Mouse (Mus musculus) limb, embryonic 15.5 days (tissue): ENCODE data around the gene Slc44a1. TPM values are rescaled to one million over a fixed set of nuclear protein-coding genes. Genes with fewer than 3 reads are reported as not detected.

Experiments used
- ATAC-seq: fragments of 200-750 bp; cut with Nextera tagmentation; 2 replicates; pipeline ENCODE4 v1.8.0; 2017; ENCODE audit warnings: low read depth, moderate TSS enrichment; ENCODE audit not compliant: insufficient number of reproducible peaks, low FRiP score, low TSS enrichment
- H3K27ac ChIP-seq: fragments of 300-500 bp; sonication (generic); 2 replicates; pipeline ENCODE4 v1.5.1; 2015; ENCODE audit warnings: moderate library complexity, mild to moderate bottlenecking, inconsistent platforms
- H3K27me3 ChIP-seq: fragments of 300-500 bp; sonication (generic); 2 replicates; pipeline ENCODE4 v1.6.1; 2015; ENCODE audit warnings: inconsistent platforms
- H3K36me3 ChIP-seq: fragments of 300-500 bp; sonication (generic); 2 replicates; pipeline ENCODE4 v1.6.1; 2015; ENCODE audit warnings: inconsistent platforms
- H3K4me1 ChIP-seq: fragments of 300-500 bp; sonication (generic); 2 replicates; pipeline ENCODE4 v1.6.1; 2015; ENCODE audit warnings: inconsistent platforms
- H3K4me2 ChIP-seq: fragments of 300-500 bp; sonication (generic); 2 replicates; pipeline ENCODE4 v1.6.1; 2015; ENCODE audit warnings: mild to moderate bottlenecking, inconsistent platforms
- H3K4me3 ChIP-seq: fragments of 300-500 bp; sonication (generic); 2 replicates; pipeline ENCODE4 v1.5.1; 2015; ENCODE audit warnings: mild to moderate bottlenecking, inconsistent platforms
- H3K9ac ChIP-seq: fragments of 300-500 bp; sonication (generic); 2 replicates; pipeline ENCODE4 v1.6.1; 2015; ENCODE audit warnings: inconsistent platforms
- H3K9me3 ChIP-seq: fragments of 300-500 bp; sonication (generic); 2 replicates; pipeline ENCODE4 v1.6.1; 2016; ENCODE audit warnings: inconsistent platforms
- WGBS: fragments of 180-500 bp; shearing (Covaris S2); methylation state at CpG from one replicate; pipeline ENCODE4 v1.1.7; 2015; 5-methylcytosine and 5-hydroxymethylcytosine counted together
- polyA plus RNA-seq: library from polyadenylated mRNA; unstranded; fragments of >200 nt; fragmentation: Nextera tagmentation; extraction: Ambion mirVana; gene quantifications from 2 replicates; pipeline ENCODE4 v1.2.1, GENCODE M21; 2015

Gene Slc44a1
- polyA plus RNA-seq, 1 experiment from 2014 or later, result 36.9 TPM

- 84% methylated on average over 5 of the region's 5 CpGs for WGBS
- no peaks in the 10 kb centered on the region for H3K27me3 ChIP-seq
- no peaks in the 10 kb centered on the region for H3K9me3 ChIP-seq
- H3K4me2 ChIP-seq, result no peak overlapping the region
- H3K27ac ChIP-seq, result no peak overlapping the region
- H3K9ac ChIP-seq, result no peak overlapping the region
- ATAC-seq, result no peak
- H3K4me1 ChIP-seq, result no peaks in the 10 kb centered on the region
- H3K36me3 ChIP-seq, result peaks cover 25% of the 10 kb centered on the region
- H3K4me3 ChIP-seq, result no peak overlapping the region
Measured at GRCm38 (mm10) chr4:53564618-53565017, 124.4 kb downstream of the Slc44a1 start.

GRCm38 (mm10) chr4:53567065-53567464 lies 126.9 kb downstream of the Slc44a1 start:
- Histone ChIP-seq H3K27me3 (no peaks in the 10 kb centered on the region), H3K9me3 (no peaks in the 10 kb centered on the region), H3K27ac (no peak overlapping the region), H3K4me2 (no peak overlapping the region), H3K9ac (no peak overlapping the region), H3K4me3 (no peak overlapping the region), H3K4me1 (no peaks in the 10 kb centered on the region), H3K36me3 (peaks cover 13% of the 10 kb centered on the region)
- WGBS, result 86% methylated on average over 1 of the region's 1 CpGs
- no peak for ATAC-seq

GRCm38 (mm10) chr4:53575558-53575957 lies 135.3 kb downstream of the Slc44a1 start:
- ATAC-seq, result no peak
- no peaks in the 10 kb centered on the region for H3K36me3 ChIP-seq
- no peaks in the 10 kb centered on the region for H3K4me1 ChIP-seq
- no peak overlapping the region for H3K9ac ChIP-seq
- H3K4me2 ChIP-seq, result no peak overlapping the region
- no peaks in the 10 kb centered on the region for H3K27me3 ChIP-seq
- WGBS, result 67% methylated on average over 2 of the region's 2 CpGs
- H3K9me3 ChIP-seq, result no peaks in the 10 kb centered on the region
- H3K4me3 ChIP-seq, result no peak overlapping the region
- no peak overlapping the region for H3K27ac ChIP-seq

GRCm38 (mm10) chr4:53587676-53588075 lies 147.5 kb downstream of the Slc44a1 start:
- Histone ChIP-seq H3K9ac (no peak overlapping the region), H3K36me3 (no peaks in the 10 kb centered on the region), H3K9me3 (no peaks in the 10 kb centered on the region), H3K27me3 (no peaks in the 10 kb centered on the region), H3K4me1 (no peaks in the 10 kb centered on the region), H3K4me3 (no peak overlapping the region), H3K27ac (no peak overlapping the region), H3K4me2 (no peak overlapping the region)
- no peak for ATAC-seq

- H3K27ac ChIP-seq, result no peak overlapping the region
- no peak overlapping the region for H3K4me3 ChIP-seq
- H3K36me3 ChIP-seq, result no peaks in the 10 kb centered on the region
- ATAC-seq, result no peak
- no peaks in the 10 kb centered on the region for H3K9me3 ChIP-seq
- H3K4me2 ChIP-seq, result no peak overlapping the region
- WGBS, result 81% methylated on average over 1 of the region's 1 CpGs
- no peaks in the 10 kb centered on the region for H3K4me1 ChIP-seq
- H3K9ac ChIP-seq, result no peak overlapping the region
- no peaks in the 10 kb centered on the region for H3K27me3 ChIP-seq
Measured at GRCm38 (mm10) chr4:53588936-53589335, 148.7 kb downstream of the Slc44a1 start.

- Histone ChIP-seq H3K9ac (no peak overlapping the region), H3K4me1 (no peaks in the 10 kb centered on the region), H3K27ac (no peak overlapping the region), H3K4me3 (no peak overlapping the region), H3K9me3 (no peaks in the 10 kb centered on the region), H3K27me3 (no peaks in the 10 kb centered on the region), H3K36me3 (no peaks in the 10 kb centered on the region), H3K4me2 (no peak overlapping the region)
- ATAC-seq, result no peak
- WGBS, result 80% methylated on average over 4 of the region's 4 CpGs
Measured at GRCm38 (mm10) chr4:53589466-53589865, 149.3 kb downstream of the Slc44a1 start.

- Histone ChIP-seq H3K4me3 (no peak overlapping the region), H3K9ac (no peak overlapping the region), H3K36me3 (no peaks in the 10 kb centered on the region), H3K27ac (no peak overlapping the region), H3K4me1 (no peaks in the 10 kb centered on the region), H3K9me3 (no peaks in the 10 kb centered on the region), H3K4me2 (no peak overlapping the region), H3K27me3 (no peaks in the 10 kb centered on the region)
- 63% methylated on average over 4 of the region's 4 CpGs for WGBS
- no peak for ATAC-seq
Measured at GRCm38 (mm10) chr4:53590163-53590562, 149.9 kb downstream of the Slc44a1 start.

- Histone ChIP-seq H3K9me3 (no peaks in the 10 kb centered on the region), H3K4me1 (no peaks in the 10 kb centered on the region), H3K27me3 (no peaks in the 10 kb centered on the region), H3K4me3 (no peak overlapping the region), H3K36me3 (no peaks in the 10 kb centered on the region), H3K27ac (no peak overlapping the region), H3K9ac (no peak overlapping the region), H3K4me2 (no peak overlapping the region)
- no peak for ATAC-seq
- 85% methylated on average over 7 of the region's 7 CpGs for WGBS
Measured at GRCm38 (mm10) chr4:53590691-53591447, 150.7 kb downstream of the Slc44a1 start.

- Histone ChIP-seq H3K9ac (no peak overlapping the region), H3K9me3 (no peaks in the 10 kb centered on the region), H3K4me3 (no peak overlapping the region), H3K4me1 (no peaks in the 10 kb centered on the region), H3K27me3 (no peaks in the 10 kb centered on the region), H3K27ac (no peak overlapping the region), H3K36me3 (no peaks in the 10 kb centered on the region), H3K4me2 (no peak overlapping the region)
- no peak for ATAC-seq
- 89% methylated on average over 11 of the region's 11 CpGs for WGBS
Measured at GRCm38 (mm10) chr4:53591536-53591935, 151.3 kb downstream of the Slc44a1 start.

GRCm38 (mm10) chr4:53591941-53592340 lies 151.7 kb downstream of the Slc44a1 start:
- Histone ChIP-seq H3K36me3 (no peaks in the 10 kb centered on the region), H3K4me1 (no peaks in the 10 kb centered on the region), H3K27ac (no peak overlapping the region; the same call in 1 of the 2 replicates), H3K9ac (no peak overlapping the region), H3K4me3 (no peak overlapping the region), H3K4me2 (no peak overlapping the region), H3K9me3 (no peaks in the 10 kb centered on the region), H3K27me3 (no peaks in the 10 kb centered on the region)
- 85% methylated on average over 8 of the region's 8 CpGs for WGBS
- no peak for ATAC-seq

- Histone ChIP-seq H3K4me2 (no peak overlapping the region), H3K36me3 (no peaks in the 10 kb centered on the region), H3K9ac (no peak overlapping the region), H3K4me3 (no peak overlapping the region), H3K27ac (no peak overlapping the region), H3K27me3 (no peaks in the 10 kb centered on the region), H3K4me1 (no peaks in the 10 kb centered on the region), H3K9me3 (no peaks in the 10 kb centered on the region)
- ATAC-seq, result no peak
- 71% methylated on average over 9 of the region's 9 CpGs for WGBS
Measured at GRCm38 (mm10) chr4:53592386-53592785, 152.2 kb downstream of the Slc44a1 start.

- no peak for ATAC-seq
- Histone ChIP-seq H3K4me3 (no peak overlapping the region), H3K27me3 (no peaks in the 10 kb centered on the region), H3K27ac (no peak overlapping the region), H3K4me2 (no peak overlapping the region), H3K9me3 (no peaks in the 10 kb centered on the region), H3K4me1 (no peaks in the 10 kb centered on the region), H3K9ac (no peak overlapping the region), H3K36me3 (no peaks in the 10 kb centered on the region)
- WGBS, result 18% methylated on average over 4 of the region's 4 CpGs
Measured at GRCm38 (mm10) chr4:53594204-53594603, 154.0 kb downstream of the Slc44a1 start.
